Mouse (Mus musculus) neural tube, embryonic 15.5 days (tissue): Measurements from ENCODE around the gene Wdr54. TPM values are rescaled to one million over a fixed set of nuclear protein-coding genes. Genes with fewer than 3 reads are reported as not detected.

Experiments used
- ATAC-seq: fragments of 200-750 bp; cut with Nextera tagmentation; 2 replicates; pipeline ENCODE4 v1.8.0; 2017; ENCODE audit warnings: mild to moderate bottlenecking, moderate TSS enrichment, moderate library complexity; ENCODE audit not compliant: low FRiP score
- H3K27ac ChIP-seq: fragments of 300-500 bp; sonication (generic); replicated peaks from 2 replicates; pipeline ENCODE4 v1.5.1; 2015; ENCODE audit warnings: mild to moderate bottlenecking, inconsistent platforms
- H3K27me3 ChIP-seq: fragments of 300-500 bp; sonication (generic); replicated peaks from 2 replicates; pipeline ENCODE4 v1.6.1; 2015; ENCODE audit warnings: inconsistent platforms
- H3K36me3 ChIP-seq: fragments of 300-500 bp; sonication (generic); 2 replicates; pipeline ENCODE4 v1.6.1; 2015; ENCODE audit warnings: inconsistent platforms
- H3K4me1 ChIP-seq: fragments of 300-500 bp; sonication (generic); 2 replicates; pipeline ENCODE4 v1.6.1; 2015; ENCODE audit warnings: inconsistent platforms
- H3K4me2 ChIP-seq: fragments of 300-500 bp; sonication (generic); 2 replicates; pipeline ENCODE4 v1.6.1; 2015; ENCODE audit warnings: inconsistent platforms, mild to moderate bottlenecking, moderate library complexity
- H3K4me3 ChIP-seq: fragments of 300-500 bp; sonication (generic); replicated peaks from 2 replicates; pipeline ENCODE4 v1.5.1; 2015; ENCODE audit warnings: mild to moderate bottlenecking, inconsistent platforms
- H3K9ac ChIP-seq: fragments of 300-500 bp; sonication (generic); replicated peaks from 2 replicates; pipeline ENCODE4 v1.6.1; 2015; ENCODE audit warnings: mild to moderate bottlenecking, inconsistent platforms
- H3K9me3 ChIP-seq: fragments of 300-500 bp; sonication (generic); replicated peaks from 2 replicates; pipeline ENCODE4 v1.6.1; 2016; ENCODE audit warnings: inconsistent platforms
- WGBS: fragments of 180-500 bp; shearing (Covaris S2); methylation state at CpG from one replicate; pipeline ENCODE4 v1.1.7; 2015; ENCODE audit warnings: mixed read lengths; 5-methylcytosine and 5-hydroxymethylcytosine counted together
- polyA plus RNA-seq: library from polyadenylated mRNA; unstranded; fragments of >200 nt; fragmentation: Nextera tagmentation; extraction: Ambion mirVana; gene quantifications from 2 replicates; pipeline ENCODE4 v1.2.1, GENCODE M21; 2015

Gene Wdr54
- polyA plus RNA-seq = 14.7 and 18.6 TPM in 2 replicates

- Histone ChIP-seq H3K36me3 (peaks cover 14% of the 10 kb centered on the region), H3K9me3 (no peaks in the 10 kb centered on the region), H3K4me1 (peaks cover 22% of the 10 kb centered on the region), H3K27ac (peak within 1 kb of the TSS; percentile 41), H3K27me3 (peaks cover 14% of the 10 kb centered on the region), H3K4me2 (peak within 1 kb of the TSS; percentile 85), H3K4me3 (peak within 1 kb of the TSS; percentile 62), H3K9ac (peak within 1 kb of the TSS; percentile 61)
- WGBS = under 1% methylated on average over 32 of the region's 32 CpGs
- ATAC-seq = peak; percentile 93
Measured at GRCm38 (mm10) chr6:83156259-83156684, at the start of gene Wdr54, which contains the start of gene 1700003E16Rik. Gene Wdr54, minus strand, starts transcription at chr6:83156397. Gene 1700003E16Rik, plus strand, starts transcription at chr6:83156404.

- H3K9me3 ChIP-seq = no peaks in the 10 kb centered on the region
- H3K4me3 ChIP-seq = no peak overlapping the region
- no peaks in the 10 kb centered on the region for H3K27me3 ChIP-seq
- H3K9ac ChIP-seq = no peak overlapping the region
- no peaks in the 10 kb centered on the region for H3K4me1 ChIP-seq
- no peak for ATAC-seq
- H3K36me3 ChIP-seq = peaks cover 3% of the 10 kb centered on the region; the same call in 1 of the 2 replicates
- 89% methylated on average over 3 of the region's 3 CpGs for WGBS
- no peak overlapping the region for H3K27ac ChIP-seq
- no peak overlapping the region for H3K4me2 ChIP-seq
Measured at GRCm38 (mm10) chr6:83205851-83206250, 49.7 kb upstream of the Wdr54 start.

- no peak for ATAC-seq
- WGBS = 88% methylated on average over 4 of the region's 4 CpGs
- H3K4me3 ChIP-seq = no peak overlapping the region
Measured at GRCm38 (mm10) chr6:83203320-83203719, 47.1 kb upstream of the Wdr54 start.

GRCm38 (mm10) chr6:83197345-83198004 lies 41.3 kb upstream of the Wdr54 start:
- Histone ChIP-seq H3K4me2 (no peak overlapping the region), H3K27ac (0 out of 2 replicates have a peak overlapping the region, but pooled peaks have one; percentile 0), H3K36me3 (peaks cover 84% of the 10 kb centered on the region), H3K9ac (no peak overlapping the region), H3K4me3 (no peak overlapping the region), H3K4me1 (no peaks in the 10 kb centered on the region), H3K9me3 (no peaks in the 10 kb centered on the region), H3K27me3 (no peaks in the 10 kb centered on the region)
- ATAC-seq = no peak
- 44% methylated on average over 15 of the region's 15 CpGs for WGBS

More at GRCm38 (mm10) chr6:83203320-83203719, 47.1 kb upstream of the Wdr54 start:
- no peaks in the 10 kb centered on the region for H3K27me3 ChIP-seq
- no peak overlapping the region for H3K27ac ChIP-seq
- H3K9ac ChIP-seq = no peak overlapping the region
- H3K4me1 ChIP-seq = no peaks in the 10 kb centered on the region
- H3K36me3 ChIP-seq = peaks cover 25% of the 10 kb centered on the region
- H3K9me3 ChIP-seq = no peaks in the 10 kb centered on the region
- H3K4me2 ChIP-seq = no peak overlapping the region

- WGBS = 92% methylated on average over 7 of the region's 7 CpGs
- no peak for ATAC-seq
- Histone ChIP-seq H3K4me2 (no peak overlapping the region), H3K9me3 (no peaks in the 10 kb centered on the region), H3K27ac (no peak overlapping the region), H3K27me3 (no peaks in the 10 kb centered on the region), H3K36me3 (peaks cover 98% of the 10 kb centered on the region), H3K4me1 (peaks cover 4% of the 10 kb centered on the region), H3K9ac (no peak overlapping the region), H3K4me3 (no peak overlapping the region)
Measured at GRCm38 (mm10) chr6:83193571-83193970, 37.4 kb upstream of the Wdr54 start.

GRCm38 (mm10) chr6:83186946-83187345 lies 30.7 kb upstream of the Wdr54 start:
- Histone ChIP-seq H3K27ac (peak overlapping the region; percentile 89; the same call in 1 of the 2 replicates), H3K4me1 (peaks cover 41% of the 10 kb centered on the region), H3K9ac (peak overlapping the region; percentile 87), H3K27me3 (no peaks in the 10 kb centered on the region), H3K4me2 (peak overlapping the region; percentile 67), H3K9me3 (no peaks in the 10 kb centered on the region), H3K36me3 (peaks cover 56% of the 10 kb centered on the region), H3K4me3 (peak overlapping the region; percentile 62)
- ATAC-seq = no peak
- 79% methylated on average over 2 of the region's 2 CpGs for WGBS

GRCm38 (mm10) chr6:83185895-83186861 lies 30.0 kb upstream of the Wdr54 start:
- H3K9ac ChIP-seq = peak overlapping the region; percentile 87
- H3K4me1 ChIP-seq = peaks cover 43% of the 10 kb centered on the region
- peak overlapping the region; percentile 67 for H3K4me2 ChIP-seq
- H3K4me3 ChIP-seq = peak overlapping the region; percentile 62
- WGBS = 4% methylated on average over 25 of the region's 25 CpGs
- peak overlapping the region; percentile 89 for H3K27ac ChIP-seq
- peak; percentile 95 for ATAC-seq
- no peaks in the 10 kb centered on the region for H3K27me3 ChIP-seq
- H3K36me3 ChIP-seq = peaks cover 48% of the 10 kb centered on the region
- H3K9me3 ChIP-seq = no peaks in the 10 kb centered on the region

- H3K27ac ChIP-seq = no peak overlapping the region
- no peaks in the 10 kb centered on the region for H3K9me3 ChIP-seq
- no peaks in the 10 kb centered on the region for H3K27me3 ChIP-seq
- H3K4me3 ChIP-seq = no peak overlapping the region
- no peak overlapping the region for H3K9ac ChIP-seq
- WGBS = 92% methylated on average over 3 of the region's 3 CpGs
- ATAC-seq = no peak
- peaks cover 36% of the 10 kb centered on the region for H3K36me3 ChIP-seq
- peaks cover 55% of the 10 kb centered on the region for H3K4me1 ChIP-seq
- no peak overlapping the region for H3K4me2 ChIP-seq
Measured at GRCm38 (mm10) chr6:83184858-83185435, 28.8 kb upstream of the Wdr54 start.

GRCm38 (mm10) chr6:83180605-83181004 lies 24.4 kb upstream of the Wdr54 start:
- peak overlapping the region; percentile 53 for H3K4me3 ChIP-seq
- 83% methylated on average over 6 of the region's 6 CpGs for WGBS
- peaks cover 29% of the 10 kb centered on the region for H3K36me3 ChIP-seq
- no peak overlapping the region for H3K27ac ChIP-seq
- H3K9me3 ChIP-seq = no peaks in the 10 kb centered on the region
- peak overlapping the region; percentile 73 for H3K4me2 ChIP-seq
- H3K9ac ChIP-seq = peak overlapping the region; percentile 75; the same call in 1 of the 2 replicates
- no peak for ATAC-seq
- peaks cover 33% of the 10 kb centered on the region for H3K4me1 ChIP-seq
- H3K27me3 ChIP-seq = no peaks in the 10 kb centered on the region

GRCm38 (mm10) chr6:83179390-83180117 lies 23.4 kb upstream of the Wdr54 start:
- 12% methylated on average over 12 of the region's 12 CpGs for WGBS
- Histone ChIP-seq H3K4me1 (peaks cover 25% of the 10 kb centered on the region), H3K9ac (peak overlapping the region; percentile 75), H3K27me3 (no peaks in the 10 kb centered on the region), H3K9me3 (no peaks in the 10 kb centered on the region), H3K4me2 (peak overlapping the region; percentile 73), H3K4me3 (peak overlapping the region; percentile 53), H3K27ac (peak overlapping the region; percentile 73; the same call in 1 of the 2 replicates), H3K36me3 (peaks cover 25% of the 10 kb centered on the region)
- peak; percentile 88 for ATAC-seq

- Histone ChIP-seq H3K4me1 (peaks cover 45% of the 10 kb centered on the region), H3K36me3 (0 out of 2 replicates have a peak, but pooled peaks cover 5% of the 10 kb centered on the region), H3K4me2 (no peak overlapping the region), H3K27me3 (no peaks in the 10 kb centered on the region), H3K9me3 (no peaks in the 10 kb centered on the region), H3K27ac (no peak overlapping the region), H3K4me3 (no peak overlapping the region), H3K9ac (no peak overlapping the region)
- WGBS = 82% methylated on average over 8 of the region's 8 CpGs
- ATAC-seq = no peak
Measured at GRCm38 (mm10) chr6:83175996-83176395, 19.8 kb upstream of the Wdr54 start.
